Mouse (Mus musculus): ENCODE results near the gene Dner.

DNA sequence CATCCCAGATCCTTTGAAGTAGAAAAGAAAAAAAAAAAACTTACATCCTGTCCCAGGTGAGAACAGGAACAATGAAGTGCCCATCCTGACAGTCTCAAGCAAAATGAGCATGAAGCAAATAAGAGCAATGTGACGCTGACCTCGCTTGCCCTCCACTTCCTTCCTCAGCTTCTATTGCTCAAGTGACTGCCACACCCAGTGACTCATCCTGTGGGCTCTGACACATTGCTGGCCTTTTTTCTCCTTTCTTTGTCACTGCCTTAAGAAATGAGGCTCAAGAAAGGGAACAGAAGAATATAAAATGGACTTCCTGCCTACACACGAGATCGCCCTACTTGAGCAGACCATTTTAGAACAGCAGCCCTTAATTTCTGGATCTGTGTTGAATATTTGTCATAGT lies 289.1 kb downstream of the Dner start:
- TF ChIP-seq GATA1 (IDR thresholded peaks at IDR 0.05; ENCODE audit: borderline replicate concordance, low read length), result no peak
- no peak for TF ChIP-seq TAL1 (conservative IDR thresholded peaks at IDR 0.05; ENCODE audit: low read depth, low read length)
- no peak for TF ChIP-seq CTCF (IDR thresholded peaks at IDR 0.05; ENCODE audit: low read depth, low read length)
- no peak for TF ChIP-seq POLR2AphosphoS5 (IDR thresholded peaks at IDR 0.05; ENCODE audit: insufficient replicate concordance, low read depth, low read length)
- no peak for TF ChIP-seq GATA2 (IDR thresholded peaks at IDR 0.05; ENCODE audit: borderline replicate concordance, low read depth, low read length)

Measured in G1E (cell line).